Mouse (Mus musculus) gastrocnemius, postnatal 36 days (tissue): ENCODE data around the gene Gnb3. TPM values are rescaled to one million over a fixed set of nuclear protein-coding genes. Genes with fewer than 3 reads are reported as not detected.
"Not testable (repeated sequence)": the region's sequence is repeated elsewhere in the genome, so short reads cannot be mapped to it uniquely, and the experiment has no call there.

ENCODE experiments used
- DNase-seq, 2 experiments: peaks; one replicate each; pipeline ENCODE4 v3.0.0; 2022
- intact Hi-C: fragments of 180-260 bp; cut with DNase I; formaldehyde crosslinking; loops from one replicate; pipeline ENCODE4 v1.15.1; 2025
- total RNA-seq, 2 experiments: library from RNA; stranded (reverse); gene quantifications; 2 replicates each; pipeline ENCODE4 v1.2.3; 2021

Gene Gnb3
- total RNA-seq, 2 experiments from 2014 or later, result 1.2 to 1.6 TPM

DNA sequence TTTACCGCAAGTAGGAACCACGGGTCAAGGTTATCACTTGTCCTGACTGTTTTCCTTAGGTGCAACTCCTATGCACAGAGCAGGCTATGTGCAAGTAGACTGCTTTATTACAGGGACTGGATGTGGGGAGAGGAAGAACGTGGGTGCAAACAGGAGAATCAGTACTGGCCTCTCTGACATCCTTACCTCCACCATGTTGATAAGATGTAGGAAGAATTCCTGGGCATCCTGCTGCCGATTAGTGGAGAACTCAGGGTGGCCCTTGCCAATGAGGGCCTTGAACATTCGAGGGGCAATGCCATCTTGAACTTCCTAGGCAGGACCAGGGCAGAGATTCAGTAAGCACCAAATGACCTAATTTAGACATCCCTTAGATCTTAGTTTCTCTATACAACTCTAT lies 19.2 kb downstream of the Gnb3 start:
- no peak for DNase-seq
- intact Hi-C loops, result no loop called here

DNA sequence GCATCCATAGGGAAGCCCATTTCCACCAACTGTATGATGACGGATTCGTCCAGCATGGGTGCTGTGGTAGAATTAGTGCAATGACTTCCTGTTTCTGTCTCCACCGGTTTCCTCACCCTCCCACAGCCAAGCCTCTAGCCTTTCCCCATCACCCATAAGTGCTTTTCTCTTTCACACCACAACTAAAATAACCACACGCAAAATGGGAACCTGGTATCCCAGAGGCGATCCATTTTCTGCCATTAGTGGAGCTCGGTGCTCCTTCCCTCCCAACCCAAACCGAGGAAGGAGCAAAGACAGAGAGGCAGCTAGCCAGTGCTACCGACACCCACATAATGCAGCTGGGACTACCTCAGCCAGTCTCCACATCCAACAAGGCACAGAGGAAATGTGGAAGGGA lies 22.1 kb downstream of the Gnb3 start:
- intact Hi-C loops, result no loop called here
- no peak for DNase-seq

DNA sequence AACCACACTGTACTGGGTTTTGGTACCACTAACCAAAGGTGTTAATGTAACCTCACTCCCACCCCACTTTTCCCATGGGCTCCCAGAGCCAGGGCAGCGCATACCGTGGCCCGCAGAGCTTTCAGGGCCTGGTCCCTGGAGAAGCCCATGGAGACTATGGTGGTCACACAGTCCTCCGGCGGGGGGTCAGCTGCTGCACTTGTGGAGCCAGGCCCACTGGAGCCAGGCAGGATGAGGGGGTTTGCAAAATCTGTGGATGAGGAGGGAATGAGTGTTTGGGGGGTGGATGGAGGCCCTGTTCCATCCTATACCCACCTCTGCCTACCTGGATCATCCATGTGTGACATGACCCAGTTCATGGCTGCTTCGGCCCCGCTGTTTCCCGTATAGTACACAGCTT lies 22.5 kb downstream of the Gnb3 start:
- intact Hi-C loops, result no loop called here
- DNase-seq, result no peak

DNA sequence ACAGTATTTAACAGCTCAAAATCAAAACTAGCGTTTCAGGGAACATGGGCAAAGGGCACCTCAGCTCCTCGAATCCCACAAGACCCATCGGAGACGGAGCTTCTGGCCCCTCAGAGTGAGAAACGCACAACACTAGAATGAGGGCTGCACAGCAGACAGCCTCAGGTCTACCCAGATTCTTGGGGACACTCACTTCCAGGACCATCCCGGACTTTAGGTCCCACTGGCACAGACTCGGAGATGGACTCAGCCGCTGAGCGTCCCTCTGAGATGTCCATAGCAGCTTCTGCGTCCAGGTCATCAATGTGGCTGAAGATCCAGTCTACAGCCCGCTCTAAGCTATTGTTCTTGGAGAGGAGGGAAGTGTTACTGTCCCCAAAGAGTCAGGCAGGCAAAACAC lies 22.9 kb downstream of the Gnb3 start:
- no peak for DNase-seq
- intact Hi-C loops, result no loop called here

DNA sequence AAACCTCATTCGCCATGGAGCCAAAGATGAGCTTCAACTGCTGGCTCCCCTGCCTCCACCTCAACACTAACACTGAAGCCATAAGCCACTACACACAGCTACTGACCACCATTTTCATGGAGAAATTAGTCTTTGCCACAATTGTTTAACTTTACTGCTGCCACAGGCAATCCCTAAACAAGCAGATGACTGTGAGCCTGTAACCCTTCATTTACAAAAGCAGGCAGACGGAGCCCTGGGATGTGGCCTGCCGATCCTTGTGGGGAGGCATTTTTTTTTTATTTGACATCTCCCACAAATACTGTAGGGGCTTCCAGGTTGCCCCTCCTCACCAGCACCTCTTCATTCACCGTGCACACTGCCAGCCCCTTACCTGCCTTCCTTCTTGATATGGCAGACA lies 23.5 kb downstream of the Gnb3 start:
- intact Hi-C loops, result no loop called here
- DNase-seq, result no peak

DNA sequence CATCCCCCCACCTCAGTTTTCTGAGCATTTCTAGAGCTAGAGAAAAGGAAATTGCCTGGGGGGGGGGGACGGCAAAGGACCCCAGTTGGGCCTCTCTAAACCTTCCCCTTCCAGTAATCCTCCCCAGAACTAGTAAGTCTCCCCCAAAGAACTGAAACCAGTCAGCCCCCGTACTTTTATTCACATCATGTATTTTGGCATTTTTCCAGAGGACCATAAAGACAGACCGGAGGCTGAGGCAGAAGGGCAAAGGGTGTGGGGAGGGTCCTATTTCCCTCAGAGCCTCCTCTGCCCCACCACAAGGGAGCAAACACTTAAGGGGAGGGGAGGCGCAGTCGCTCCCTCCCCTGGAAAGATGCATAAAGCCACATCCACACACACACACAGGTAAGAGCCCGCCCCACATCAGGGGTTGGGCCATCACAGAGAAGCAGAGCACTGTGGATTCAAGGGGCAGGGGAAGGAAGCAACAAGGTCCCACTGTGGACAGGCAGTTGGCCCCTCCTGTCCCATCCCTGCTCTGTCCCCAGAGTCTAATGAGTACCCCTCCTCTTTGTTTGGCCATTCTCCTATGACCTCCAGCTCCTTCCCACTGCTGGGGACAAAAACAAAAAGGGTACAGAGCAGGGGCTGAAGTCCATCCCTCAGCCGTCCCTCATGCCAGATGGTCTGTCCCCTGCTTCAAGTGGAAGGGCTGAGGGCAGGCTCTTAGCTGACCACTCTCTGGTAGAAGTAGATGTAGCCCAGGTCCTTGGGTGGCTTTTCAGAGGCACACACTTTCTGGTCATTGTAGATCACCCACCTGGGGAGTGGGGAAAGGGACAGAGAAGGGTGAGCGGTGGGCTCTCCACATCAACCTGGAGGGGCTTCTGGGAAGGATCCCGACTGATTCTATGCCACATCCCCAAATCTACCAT lies 25.0 kb downstream of the Gnb3 start:
- DNase-seq, result peak in 1 of 2 experiments; percentile 9
- intact Hi-C loops, result no loop called here

DNA sequence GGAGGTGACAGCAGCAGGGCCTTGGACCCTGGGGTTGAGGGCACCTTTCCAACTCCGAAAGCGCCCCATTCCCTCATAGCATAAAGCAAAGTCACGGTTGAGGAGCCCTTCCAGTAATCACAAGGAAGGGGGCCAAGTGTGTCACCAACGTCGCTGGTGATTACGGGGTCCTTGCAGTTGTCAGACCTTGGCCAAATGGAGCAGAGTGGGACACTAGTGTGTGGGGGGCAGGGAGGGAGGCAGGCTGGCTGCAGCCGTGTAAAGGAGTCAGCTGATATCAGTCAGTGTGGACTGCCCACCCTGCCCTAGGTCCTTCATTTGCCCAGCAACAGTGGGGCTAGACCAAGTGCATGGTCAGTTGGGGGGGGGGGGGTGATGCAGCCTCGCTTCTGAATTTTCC lies 25.6 kb downstream of the Gnb3 start:
- intact Hi-C loops, result no loop called here
- no peak for DNase-seq

DNA sequence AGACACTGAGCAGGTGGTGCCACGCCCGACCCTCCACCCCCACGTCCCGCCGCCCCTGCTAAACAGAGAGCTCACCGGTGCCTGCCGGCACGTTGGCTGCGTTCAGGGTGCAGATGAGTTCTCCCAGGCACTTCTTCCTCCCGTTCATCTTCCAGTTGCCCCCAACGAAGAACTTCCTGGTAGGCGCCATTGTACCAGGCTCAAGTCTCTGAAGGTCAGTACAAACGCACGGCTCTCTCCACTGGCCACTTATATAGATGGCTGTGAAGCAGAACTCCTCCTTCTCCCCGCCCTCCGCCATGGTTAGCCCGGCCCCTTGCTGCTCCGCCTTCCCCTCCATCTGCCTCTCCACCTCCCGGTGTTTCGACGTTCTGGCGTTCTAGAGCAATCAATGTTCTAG lies 26.1 kb downstream of the Gnb3 start, which contains the start of gene Tpi1:
Tpi1 (minus strand) TSS at position 364 of the 400 bp plus-strand sequence.
- intact Hi-C loops, result no loop called here

DNA sequence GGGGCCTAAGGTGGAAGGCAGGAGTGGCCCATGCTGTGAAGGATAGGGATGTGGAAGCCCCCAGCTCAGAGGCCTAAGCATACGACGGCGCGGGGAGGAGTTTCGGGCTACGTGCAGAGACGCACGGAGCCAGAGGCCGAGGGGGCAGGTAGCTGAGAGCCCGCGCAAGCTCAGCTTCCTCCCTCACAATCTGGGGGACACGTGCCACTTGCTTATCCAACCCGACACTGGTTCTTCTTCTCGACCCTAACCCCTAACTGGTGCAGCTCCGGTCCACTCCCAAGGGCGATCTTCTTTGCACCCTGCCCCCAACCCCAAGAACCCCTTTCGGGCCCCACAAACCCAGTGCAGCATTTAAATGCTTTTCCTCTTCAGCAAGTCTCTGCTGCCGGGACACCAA lies 26.6 kb downstream of the Gnb3 start:
- intact Hi-C loops, result no loop called here
- peak; percentile 47 to 58 for DNase-seq

More for the DNA sequence above, 26.1 kb downstream of the Gnb3 start, which contains the start of gene Tpi1:
- DNase-seq, result peak; percentile 90 to 91

DNA sequence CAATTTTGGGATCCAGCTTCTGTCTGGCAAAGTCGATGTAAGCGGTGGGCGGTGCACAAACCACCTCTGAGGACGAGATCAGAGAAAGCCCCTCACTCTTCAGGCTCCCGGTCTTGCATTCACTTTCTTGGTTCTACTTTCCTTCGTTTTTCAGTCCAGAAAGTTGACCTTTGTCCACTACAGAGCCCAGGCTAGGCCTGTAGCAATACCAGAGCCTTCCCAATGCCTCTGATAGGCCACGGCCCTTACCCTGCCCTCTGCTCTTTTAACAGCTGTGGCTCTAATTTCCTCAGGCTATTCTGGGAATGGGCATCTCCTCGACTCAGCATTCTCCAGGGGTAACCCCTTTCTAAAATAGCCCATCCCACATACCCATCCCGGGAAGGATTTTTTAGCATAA lies 27.2 kb downstream of the Gnb3 start:
- intact Hi-C loops, result no loop called here
- no peak for DNase-seq

DNA sequence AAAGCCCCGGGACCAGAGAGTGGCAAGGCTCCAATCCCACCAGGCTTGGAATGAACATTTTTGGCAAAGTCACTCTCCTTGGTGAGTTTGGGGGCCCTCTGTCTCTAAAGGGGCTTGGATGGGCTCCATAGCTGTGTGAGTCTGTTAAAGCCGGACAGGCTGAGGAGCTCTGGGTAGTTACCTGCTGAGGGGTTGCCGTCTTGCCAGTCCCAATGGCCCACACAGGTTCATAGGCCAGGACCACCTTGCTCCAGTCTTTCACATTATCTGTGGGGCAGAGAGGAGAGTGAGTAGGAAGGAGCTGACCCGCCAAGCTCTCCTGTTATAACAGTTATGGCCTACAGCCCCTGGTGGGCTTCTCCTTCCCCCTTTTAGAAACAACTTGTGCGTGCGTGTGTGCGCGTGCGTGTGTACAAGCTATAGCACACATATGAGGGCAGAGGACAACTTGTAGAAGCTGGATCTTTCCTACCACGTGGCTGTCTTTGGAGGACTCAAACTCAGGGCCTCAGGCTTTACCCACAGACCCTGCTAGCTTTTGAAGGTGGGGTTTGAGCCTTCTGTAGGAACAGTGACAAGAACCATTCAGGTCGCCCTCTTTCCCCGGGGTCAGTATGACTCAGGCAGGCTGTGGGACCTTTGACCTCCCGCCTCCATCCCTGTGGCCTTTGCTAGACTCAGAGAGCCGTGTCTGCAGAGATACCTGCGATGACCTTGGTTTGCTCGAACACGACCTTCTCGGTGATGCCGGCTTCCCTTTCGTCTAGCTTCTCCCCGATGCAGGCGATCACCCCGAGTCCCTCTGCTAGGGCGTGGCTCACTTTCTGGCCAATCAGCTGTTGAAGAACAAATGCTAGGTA lies 28.1 kb downstream of the Gnb3 start:
- no peak for DNase-seq
- intact Hi-C loops, result no loop called here

DNA sequence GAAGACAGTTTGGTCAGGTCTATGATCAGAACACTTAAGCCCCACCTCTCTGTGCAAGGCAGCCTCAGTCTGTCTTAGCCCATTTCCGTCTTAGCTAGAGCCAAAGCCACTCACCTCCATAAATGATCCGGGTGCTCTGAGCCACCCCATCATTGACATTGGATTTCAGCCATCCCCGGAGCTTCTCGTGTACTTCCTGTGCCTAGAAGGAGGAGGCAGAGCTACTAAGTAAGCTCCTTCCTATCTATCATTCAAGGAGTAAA lies 28.7 kb downstream of the Gnb3 start:
- intact Hi-C loops, result no loop called here

DNA sequence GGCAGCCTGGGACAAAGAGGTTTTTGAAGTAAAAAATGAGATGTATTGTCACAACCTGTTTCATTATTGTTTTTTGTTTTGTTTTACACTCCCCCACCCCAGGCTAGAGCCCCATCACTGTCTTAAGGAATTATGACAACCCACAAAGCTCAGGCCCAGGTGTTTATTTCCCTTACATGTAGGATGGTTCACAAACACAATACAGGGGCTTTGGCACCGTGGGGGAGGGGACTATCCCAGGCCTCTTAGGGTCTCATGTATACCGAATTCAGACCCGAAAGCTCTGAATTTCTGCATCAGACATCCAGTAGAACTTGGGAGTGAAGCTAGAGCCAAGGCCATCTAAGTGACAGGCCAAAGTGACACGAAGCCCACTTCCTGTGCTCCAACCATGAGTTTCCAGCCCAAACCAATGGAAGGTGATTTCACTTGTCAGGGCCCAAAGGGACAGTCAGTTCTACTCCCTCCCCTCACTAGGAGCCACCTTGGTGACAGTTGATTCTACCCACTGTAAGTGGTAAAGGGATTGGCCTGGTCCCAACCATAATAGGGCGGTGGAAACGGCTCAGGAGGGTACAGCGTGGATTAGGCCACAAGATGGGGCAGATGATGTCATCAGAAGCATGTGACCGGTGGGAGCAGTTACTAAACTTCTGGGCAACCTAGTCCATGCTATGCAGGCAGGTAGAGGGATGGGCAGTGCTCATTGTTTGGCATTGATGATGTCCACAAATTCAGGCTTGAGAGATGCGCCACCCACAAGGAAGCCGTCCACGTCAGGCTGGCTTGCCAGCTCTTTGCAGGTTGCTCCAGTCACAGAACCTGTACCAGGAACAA lies 29.3 kb downstream of the Gnb3 start:
- intact Hi-C loops, DNase-seq: not testable (repeated sequence)

More for the DNA sequence above, 28.7 kb downstream of the Gnb3 start:
- DNase-seq, result no peak

DNA sequence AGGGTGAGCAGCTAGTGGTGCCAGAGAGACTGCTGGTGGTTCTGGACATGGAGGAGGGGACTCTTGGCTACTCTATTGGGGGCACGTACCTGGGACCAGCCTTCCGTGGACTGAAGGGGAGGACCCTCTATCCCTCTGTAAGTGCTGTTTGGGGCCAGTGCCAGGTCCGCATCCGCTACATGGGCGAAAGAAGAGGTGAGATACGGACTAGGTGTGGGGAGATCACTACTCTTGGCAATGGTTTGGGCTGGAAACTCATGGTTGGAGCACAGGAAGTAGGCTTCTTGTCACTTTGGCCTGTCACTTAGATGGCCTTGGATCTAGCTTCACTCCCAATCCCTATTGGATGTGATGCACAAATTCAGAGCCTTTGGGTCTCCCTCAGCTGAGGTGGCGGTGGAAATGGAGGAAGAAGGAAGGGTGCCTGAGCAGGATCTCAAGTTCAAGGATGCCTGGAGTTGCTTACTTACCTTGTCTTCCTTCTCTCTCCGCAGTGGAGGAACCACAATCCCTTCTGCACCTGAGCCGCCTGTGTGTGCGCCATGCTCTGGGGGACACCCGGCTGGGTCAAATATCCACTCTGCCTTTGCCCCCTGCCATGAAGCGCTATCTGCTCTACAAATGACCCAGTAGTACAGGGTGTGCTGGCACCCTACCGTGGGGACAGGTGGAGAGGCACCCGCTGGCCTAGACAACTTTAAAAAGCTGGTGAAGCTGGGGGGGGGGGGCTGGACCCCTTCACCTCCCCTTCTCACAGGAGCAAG lies 30.1 kb downstream of the Gnb3 start:
- intact Hi-C loops, result no loop called here
- DNase-seq, result no peak

DNA sequence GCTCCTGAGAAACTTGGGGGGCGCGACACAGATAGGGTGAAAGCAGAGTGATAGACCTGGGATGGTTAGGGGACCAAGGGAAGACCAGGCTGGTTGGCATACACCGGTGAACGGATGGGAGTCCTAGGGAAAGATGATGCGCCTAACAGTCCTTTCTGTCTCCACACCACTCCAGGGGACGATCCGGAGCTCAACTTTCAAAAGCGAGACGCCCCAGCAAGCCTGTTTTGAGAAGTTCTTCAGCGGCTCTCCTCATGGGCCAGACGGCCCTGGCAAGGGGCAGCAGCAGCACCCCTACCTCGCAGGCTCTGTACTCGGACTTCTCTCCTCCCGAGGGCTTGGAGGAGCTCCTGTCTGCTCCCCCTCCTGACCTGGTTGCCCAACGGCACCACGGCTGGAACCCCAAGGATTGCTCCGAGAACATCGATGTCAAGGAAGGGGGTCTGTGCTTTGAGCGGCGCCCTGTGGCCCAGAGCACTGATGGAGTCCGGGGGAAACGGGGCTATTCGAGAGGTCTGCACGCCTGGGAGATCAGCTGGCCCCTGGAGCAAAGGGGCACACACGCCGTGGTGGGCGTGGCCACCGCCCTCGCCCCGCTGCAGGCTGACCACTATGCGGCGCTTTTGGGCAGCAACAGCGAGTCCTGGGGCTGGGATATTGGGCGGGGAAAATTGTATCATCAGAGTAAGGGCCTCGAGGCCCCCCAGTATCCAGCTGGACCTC lies 30.9 kb downstream of the Gnb3 start:
- intact Hi-C loops, result no loop called here
- peak; percentile 80 to 83 for DNase-seq

DNA sequence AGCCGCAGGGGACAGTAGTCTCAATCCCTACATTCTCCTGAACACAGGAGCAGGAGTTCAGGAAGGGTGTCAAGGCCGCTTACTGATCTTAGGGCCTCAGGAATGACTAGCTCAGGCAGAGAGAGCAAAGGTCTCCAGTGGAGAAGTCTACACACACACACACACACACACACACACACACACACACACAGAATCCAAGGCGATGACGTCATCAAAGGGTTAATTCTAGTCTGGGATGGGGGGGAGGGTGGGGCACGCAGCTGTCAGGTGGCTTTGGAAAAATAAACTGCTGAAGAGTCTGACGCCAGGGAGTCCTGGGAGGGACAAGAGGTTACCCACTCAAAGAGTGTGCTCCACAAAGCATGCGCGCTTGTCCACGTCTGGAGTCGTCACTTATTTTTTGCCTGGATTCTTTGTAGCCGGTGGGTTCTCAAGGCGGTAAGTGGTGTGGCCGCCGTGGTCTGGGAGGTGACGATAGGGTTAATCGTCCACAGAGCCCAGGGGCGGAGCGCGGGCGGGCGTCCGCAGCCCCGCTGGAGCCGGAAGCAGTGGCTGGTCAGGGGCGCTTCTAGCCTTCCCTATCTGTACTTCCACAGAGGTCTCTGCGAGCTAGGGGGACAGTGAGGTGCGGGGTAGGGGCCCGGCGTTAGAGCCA lies 31.6 kb downstream of the Gnb3 start, which contains the start of gene Spsb2:
Spsb2 (plus strand) TSS at position 304 of the 655 bp plus-strand sequence.
- intact Hi-C loops, result no loop called here
- DNase-seq, result peak; percentile 70 to 77

DNA sequence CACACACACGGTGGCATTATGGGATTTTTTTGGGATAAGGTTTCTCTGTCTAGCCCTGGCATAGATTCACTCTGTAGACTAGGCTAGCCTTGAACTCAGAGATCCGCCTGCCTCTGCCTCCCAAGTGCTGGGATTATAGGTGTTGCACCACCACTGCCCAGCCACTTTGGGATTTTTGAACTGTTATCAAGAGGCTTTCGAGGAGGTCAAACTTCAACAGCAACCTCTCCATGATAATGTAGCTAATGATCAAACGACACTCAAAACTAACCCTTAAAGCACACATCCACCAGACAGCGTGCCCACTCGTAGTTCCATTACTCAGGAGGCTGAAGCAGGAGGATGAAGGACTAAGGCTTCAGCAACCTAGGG lies 32.1 kb downstream of the Gnb3 start:
- intact Hi-C loops, result no loop called here
- no peak for DNase-seq

DNA sequence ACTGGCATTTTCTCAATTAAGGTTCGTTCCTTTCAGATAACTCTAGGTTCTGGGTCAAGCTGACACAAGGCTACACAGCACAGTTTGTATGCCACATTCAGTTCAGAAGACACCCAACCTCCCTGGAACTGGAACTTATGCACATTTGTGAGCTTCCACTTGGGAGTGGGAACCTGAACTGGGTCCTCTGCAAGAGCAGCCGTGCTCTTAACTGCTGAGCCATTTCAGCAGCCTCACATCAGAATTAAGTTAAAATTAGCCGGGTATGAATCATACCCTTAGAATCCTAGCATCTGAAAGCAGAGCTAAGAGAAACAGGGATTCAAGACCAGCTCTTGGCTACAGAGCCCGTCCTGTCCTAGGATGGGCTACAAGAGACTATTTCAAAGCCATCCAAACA lies 32.7 kb downstream of the Gnb3 start:
- intact Hi-C loops, result no loop called here
- DNase-seq, result no peak
